Mouse (Mus musculus) left cerebral cortex, postnatal 36 days (tissue): ENCODE measurements around the gene Ccl17. TPM values are rescaled to one million over a fixed set of nuclear protein-coding genes. Genes with fewer than 3 reads are reported as not detected.

Source experiments
- total RNA-seq, 2 experiments: library from RNA; stranded (reverse); gene quantifications; 2 replicates each; pipeline ENCODE4 v1.2.3; 2021

The Ccl17 gene
- total RNA-seq, 2 experiments from 2014 or later = 10.7 to 12.0 TPM

Other genes starting within 250 kb of the Ccl17 start
- gene Rspry1, start 208.5 kb upstream of the Ccl17 start, total RNA-seq = 10 to 100 TPM; 24.8 to 30.0 TPM
- gene Fam192a, start 208.5 kb upstream of the Ccl17 start, total RNA-seq = 10 to 100 TPM; 45.3 to 45.6 TPM
- 100 to 1,000 TPM; 153 to 159 TPM for gene Arl2bp, start 143.9 kb upstream of the Ccl17 start, total RNA-seq
- gene Pllp, start 114.2 kb upstream of the Ccl17 start, total RNA-seq = 10 to 100 TPM; 29.0 to 58.2 TPM
- gene Ccl22, start 64.9 kb upstream of the Ccl17 start, total RNA-seq = under 1 TPM in 1 of 2 experiments, not detected in 1; 0.17 TPM
- 100 to 1,000 TPM; 622 to 723 TPM for gene Cx3cl1, start 38.4 kb upstream of the Ccl17 start, total RNA-seq
- gene Coq9, start 27.9 kb downstream of the Ccl17 start, total RNA-seq = 10 to 100 TPM; 89.3 to 92.6 TPM
- 10 to 100 TPM; 67.6 to 73.5 TPM for gene Ciapin1, start 27.9 kb downstream of the Ccl17 start, total RNA-seq
- 10 to 100 TPM; 67.1 to 72.7 TPM for gene Polr2c, start 47.0 kb downstream of the Ccl17 start, total RNA-seq
- gene Dok4, start 65.9 kb downstream of the Ccl17 start, total RNA-seq = 10 to 100 TPM; 20.0 to 22.3 TPM
- gene Ccdc102a, start 107.6 kb downstream of the Ccl17 start, total RNA-seq = 1 to 10 TPM; 1.8 to 1.9 TPM
- not detected for gene Adgrg5, start 113.2 kb downstream of the Ccl17 start, total RNA-seq
- 10 to 100 TPM; 73.3 to 74.2 TPM for gene Adgrg1, start 164.3 kb downstream of the Ccl17 start, total RNA-seq
- under 1 TPM in 1 of 2 experiments, not detected in 1; 0.29 TPM for gene Adgrg3, start 207.2 kb downstream of the Ccl17 start, total RNA-seq
- gene Drc7, start 244.7 kb downstream of the Ccl17 start, total RNA-seq = under 1 TPM; 0.68 to 0.99 TPM